Mouse (Mus musculus) stomach, postnatal 0 days (tissue): ENCODE measurements around the gene Pacs2.

ENCODE experiments used
- CTCF ChIP-seq: IDR thresholded peaks from 2 replicates; pipeline ENCODE4 v1.5.1; 2016; ENCODE audit warnings: antibody characterized with exemption, low read depth, mild to moderate bottlenecking, moderate library complexity
- EP300 ChIP-seq: optimal IDR thresholded peaks from 2 replicates; pipeline ENCODE3; 2016; ENCODE audit warnings: antibody characterized with exemption

- TF ChIP-seq CTCF: no peak
- no peak for TF ChIP-seq EP300
These were observed 1.3 kb upstream of the Pacs2 start for GRCm38 (mm10) chr12:113013021-113013491.
